Mouse (Mus musculus) limb, embryonic 15.5 days (tissue): Measurements from ENCODE around the gene Eps15l1. TPM values are rescaled to one million over a fixed set of nuclear protein-coding genes. Genes with fewer than 3 reads are reported as not detected.

Experiments used
- ATAC-seq: fragments of 200-750 bp; cut with Nextera tagmentation; 2 replicates; pipeline ENCODE4 v1.8.0; 2017; ENCODE audit warnings: low read depth, moderate TSS enrichment; ENCODE audit not compliant: insufficient number of reproducible peaks, low FRiP score, low TSS enrichment
- H3K27ac ChIP-seq: fragments of 300-500 bp; sonication (generic); 2 replicates; pipeline ENCODE4 v1.5.1; 2015; ENCODE audit warnings: moderate library complexity, mild to moderate bottlenecking, inconsistent platforms
- H3K27me3 ChIP-seq: fragments of 300-500 bp; sonication (generic); 2 replicates; pipeline ENCODE4 v1.6.1; 2015; ENCODE audit warnings: inconsistent platforms
- H3K36me3 ChIP-seq: fragments of 300-500 bp; sonication (generic); 2 replicates; pipeline ENCODE4 v1.6.1; 2015; ENCODE audit warnings: inconsistent platforms
- H3K4me1 ChIP-seq: fragments of 300-500 bp; sonication (generic); 2 replicates; pipeline ENCODE4 v1.6.1; 2015; ENCODE audit warnings: inconsistent platforms
- H3K4me2 ChIP-seq: fragments of 300-500 bp; sonication (generic); 2 replicates; pipeline ENCODE4 v1.6.1; 2015; ENCODE audit warnings: mild to moderate bottlenecking, inconsistent platforms
- H3K4me3 ChIP-seq: fragments of 300-500 bp; sonication (generic); 2 replicates; pipeline ENCODE4 v1.5.1; 2015; ENCODE audit warnings: mild to moderate bottlenecking, inconsistent platforms
- H3K9ac ChIP-seq: fragments of 300-500 bp; sonication (generic); 2 replicates; pipeline ENCODE4 v1.6.1; 2015; ENCODE audit warnings: inconsistent platforms
- H3K9me3 ChIP-seq: fragments of 300-500 bp; sonication (generic); 2 replicates; pipeline ENCODE4 v1.6.1; 2016; ENCODE audit warnings: inconsistent platforms
- WGBS: fragments of 180-500 bp; shearing (Covaris S2); methylation state at CpG from one replicate; pipeline ENCODE4 v1.1.7; 2015; 5-methylcytosine and 5-hydroxymethylcytosine counted together
- polyA plus RNA-seq: library from polyadenylated mRNA; unstranded; fragments of >200 nt; fragmentation: Nextera tagmentation; extraction: Ambion mirVana; gene quantifications from 2 replicates; pipeline ENCODE4 v1.2.1, GENCODE M21; 2015

The Eps15l1 gene
- polyA plus RNA-seq, 1 experiment from 2014 or later = 54.8 TPM

- H3K4me1 ChIP-seq = peaks cover 38% of the 10 kb centered on the region
- H3K4me2 ChIP-seq = no peak overlapping the region
- H3K9ac ChIP-seq = no peak overlapping the region
- 83% methylated on average over 10 of the region's 10 CpGs for WGBS
- H3K36me3 ChIP-seq = peaks cover 3% of the 10 kb centered on the region; the same call in 1 of the 2 replicates
- no peak for ATAC-seq
- H3K9me3 ChIP-seq = no peaks in the 10 kb centered on the region
- H3K27me3 ChIP-seq = peaks cover 22% of the 10 kb centered on the region
- H3K27ac ChIP-seq = no peak overlapping the region
- no peak overlapping the region for H3K4me3 ChIP-seq
Measured at GRCm38 (mm10) chr8:72324036-72324706, 97.1 kb downstream of the Eps15l1 start.

GRCm38 (mm10) chr8:72323131-72323725, 98.0 kb downstream of the Eps15l1 start:
- ATAC-seq = no peak
- peaks cover 41% of the 10 kb centered on the region for H3K4me1 ChIP-seq
- no peak overlapping the region for H3K4me3 ChIP-seq
- no peak overlapping the region for H3K9ac ChIP-seq
- peaks cover 25% of the 10 kb centered on the region for H3K27me3 ChIP-seq
- 0 out of 2 replicates have a peak overlapping the region, but pooled peaks have one; percentile 94 for H3K4me2 ChIP-seq
- H3K9me3 ChIP-seq = no peaks in the 10 kb centered on the region
- whole genome bisulfite sequencing = 54% methylated on average over 6 of the region's 6 CpGs
- no peak overlapping the region for H3K27ac ChIP-seq
- peaks cover 3% of the 10 kb centered on the region; the same call in 1 of the 2 replicates for H3K36me3 ChIP-seq

GRCm38 (mm10) chr8:72322471-72322889, 98.8 kb downstream of the Eps15l1 start:
- 67% methylated on average over 7 of the region's 7 CpGs for WGBS
- Histone ChIP-seq H3K4me1 (peaks cover 44% of the 10 kb centered on the region), H3K27ac (no peak overlapping the region), H3K9me3 (no peaks in the 10 kb centered on the region), H3K27me3 (peaks cover 25% of the 10 kb centered on the region), H3K9ac (no peak overlapping the region), H3K4me3 (peak overlapping the region; percentile 68; the same call in 1 of the 2 replicates), H3K36me3 (peaks cover 3% of the 10 kb centered on the region; the same call in 1 of the 2 replicates), H3K4me2 (0 out of 2 replicates have a peak overlapping the region, but pooled peaks have one; percentile 94)
- no peak for ATAC-seq

- H3K9ac ChIP-seq = no peak overlapping the region
- peak overlapping the region; percentile 68 for H3K4me3 ChIP-seq
- H3K9me3 ChIP-seq = no peaks in the 10 kb centered on the region
- peaks cover 44% of the 10 kb centered on the region for H3K4me1 ChIP-seq
- no peak overlapping the region; the same call in 1 of the 2 replicates for H3K27ac ChIP-seq
- peak overlapping the region; percentile 94 for H3K4me2 ChIP-seq
- 89% methylated on average over 20 of the region's 20 CpGs for WGBS
- no peak for ATAC-seq
- H3K36me3 ChIP-seq = peaks cover 3% of the 10 kb centered on the region; the same call in 1 of the 2 replicates
- peaks cover 25% of the 10 kb centered on the region for H3K27me3 ChIP-seq
Measured at GRCm38 (mm10) chr8:72321635-72322441, 99.4 kb downstream of the Eps15l1 start.

GRCm38 (mm10) chr8:72320803-72321583, 100.3 kb downstream of the Eps15l1 start:
- 48% methylated on average over 25 of the region's 25 CpGs for WGBS
- peaks cover 25% of the 10 kb centered on the region for H3K27me3 ChIP-seq
- no peaks in the 10 kb centered on the region for H3K9me3 ChIP-seq
- H3K4me2 ChIP-seq = peak overlapping the region; percentile 94
- H3K9ac ChIP-seq = no peak overlapping the region
- ATAC-seq = no peak
- H3K4me1 ChIP-seq = peaks cover 48% of the 10 kb centered on the region
- H3K27ac ChIP-seq = no peak overlapping the region
- peak overlapping the region; percentile 68 for H3K4me3 ChIP-seq
- H3K36me3 ChIP-seq = peaks cover 3% of the 10 kb centered on the region; the same call in 1 of the 2 replicates

- Histone ChIP-seq H3K9ac (peak overlapping the region; percentile 75), H3K4me1 (peaks cover 48% of the 10 kb centered on the region), H3K27me3 (peaks cover 25% of the 10 kb centered on the region), H3K9me3 (no peaks in the 10 kb centered on the region), H3K36me3 (peaks cover 3% of the 10 kb centered on the region; the same call in 1 of the 2 replicates), H3K4me2 (peak overlapping the region; percentile 94), H3K4me3 (peak overlapping the region; percentile 68), H3K27ac (peak overlapping the region; percentile 81)
- WGBS = 7% methylated on average over 52 of the region's 55 CpGs
- no peak for ATAC-seq
Measured at GRCm38 (mm10) chr8:72319921-72320802, 101.1 kb downstream of the Eps15l1 start.

- Histone ChIP-seq H3K36me3 (peaks cover 3% of the 10 kb centered on the region; the same call in 1 of the 2 replicates), H3K27ac (peak overlapping the region; percentile 81), H3K4me1 (peaks cover 48% of the 10 kb centered on the region), H3K9me3 (no peaks in the 10 kb centered on the region), H3K27me3 (peaks cover 25% of the 10 kb centered on the region), H3K9ac (peak overlapping the region; percentile 75), H3K4me2 (peak overlapping the region; percentile 94), H3K4me3 (peak overlapping the region; percentile 68)
- ATAC-seq = peak; percentile 1; the same call in 1 of the 2 replicates
- WGBS = 1% methylated on average over 45 of the region's 48 CpGs
Measured at GRCm38 (mm10) chr8:72319397-72319796, 101.9 kb downstream of the Eps15l1 start.

GRCm38 (mm10) chr8:72318801-72319322, 102.4 kb downstream of the Eps15l1 start, which contains the start of gene Klf2:
Klf2 (plus strand) TSS chr8:72319033.
- Histone ChIP-seq H3K9ac (peak within 1 kb of the TSS; percentile 75), H3K36me3 (peaks cover 3% of the 10 kb centered on the region; the same call in 1 of the 2 replicates), H3K4me2 (peak within 1 kb of the TSS; percentile 94), H3K27me3 (peaks cover 25% of the 10 kb centered on the region), H3K4me3 (peak within 1 kb of the TSS; percentile 68), H3K9me3 (no peaks in the 10 kb centered on the region), H3K27ac (peak within 1 kb of the TSS; percentile 81), H3K4me1 (peaks cover 48% of the 10 kb centered on the region)
- ATAC-seq = peak; percentile 96
- WGBS = under 1% methylated on average over 46 of the region's 46 CpGs

- no peak overlapping the region for H3K4me3 ChIP-seq
- H3K9ac ChIP-seq = no peak overlapping the region
- no peak overlapping the region for H3K4me2 ChIP-seq
- no peak for ATAC-seq
- 50% methylated on average over 5 of the region's 5 CpGs for WGBS
- peaks cover 25% of the 10 kb centered on the region for H3K27me3 ChIP-seq
- no peak overlapping the region for H3K27ac ChIP-seq
- peaks cover 3% of the 10 kb centered on the region; the same call in 1 of the 2 replicates for H3K36me3 ChIP-seq
- no peaks in the 10 kb centered on the region for H3K9me3 ChIP-seq
- peaks cover 43% of the 10 kb centered on the region for H3K4me1 ChIP-seq
Measured at GRCm38 (mm10) chr8:72317741-72318301, 103.4 kb downstream of the Eps15l1 start.
